Mouse (Mus musculus) thymus, adult 2 months (tissue): ENCODE measurements around the gene Tspan5.

ENCODE experiments used
- CTCF ChIP-seq: fragments of 200-500 bp; IDR thresholded peaks from 2 replicates; pipeline ENCODE4 v1.5.1; 2012; ENCODE audit warnings: mild to moderate bottlenecking, control low read depth, low read length, moderate library complexity, borderline replicate concordance; ENCODE audit not compliant: control insufficient read depth, poor library complexity, insufficient read depth; ENCODE audit errors: extremely low read depth
- POLR2A ChIP-seq: fragments of 200-500 bp; IDR thresholded peaks from 2 replicates; pipeline ENCODE4 v1.6.1; 2012; ENCODE audit warnings: mild to moderate bottlenecking, low read length, control low read depth, moderate library complexity; ENCODE audit not compliant: control insufficient read depth, poor library complexity, insufficient read depth; ENCODE audit errors: extremely low read depth

- TF ChIP-seq POLR2A (no peak), CTCF (no peak)
Measured at GRCm38 (mm10) chr3:138815127-138815837, 73.3 kb downstream of the Tspan5 start.
